Mouse (Mus musculus) pancreas, adult 10 weeks (tissue): ENCODE data around the gene Jag1. TPM values are rescaled to one million over a fixed set of nuclear protein-coding genes. Genes with fewer than 3 reads are reported as not detected.

Experiments used
- polyA plus RNA-seq: library from polyadenylated mRNA; stranded (reverse); fragments of 350-450 nt; fragmentation: Illumina TruSeq; extraction: RNeasy Lipid Tissue Mini Kit (QIAGEN cat#74804); gene quantifications from one replicate; pipeline ENCODE4 v1.2.3, GENCODE M21; 2015; ENCODE audit warnings: low read depth, low replicate concordance; ENCODE audit not compliant: insufficient read depth

The Jag1 gene
- polyA plus RNA-seq, result 5.9 TPM

DNA sequence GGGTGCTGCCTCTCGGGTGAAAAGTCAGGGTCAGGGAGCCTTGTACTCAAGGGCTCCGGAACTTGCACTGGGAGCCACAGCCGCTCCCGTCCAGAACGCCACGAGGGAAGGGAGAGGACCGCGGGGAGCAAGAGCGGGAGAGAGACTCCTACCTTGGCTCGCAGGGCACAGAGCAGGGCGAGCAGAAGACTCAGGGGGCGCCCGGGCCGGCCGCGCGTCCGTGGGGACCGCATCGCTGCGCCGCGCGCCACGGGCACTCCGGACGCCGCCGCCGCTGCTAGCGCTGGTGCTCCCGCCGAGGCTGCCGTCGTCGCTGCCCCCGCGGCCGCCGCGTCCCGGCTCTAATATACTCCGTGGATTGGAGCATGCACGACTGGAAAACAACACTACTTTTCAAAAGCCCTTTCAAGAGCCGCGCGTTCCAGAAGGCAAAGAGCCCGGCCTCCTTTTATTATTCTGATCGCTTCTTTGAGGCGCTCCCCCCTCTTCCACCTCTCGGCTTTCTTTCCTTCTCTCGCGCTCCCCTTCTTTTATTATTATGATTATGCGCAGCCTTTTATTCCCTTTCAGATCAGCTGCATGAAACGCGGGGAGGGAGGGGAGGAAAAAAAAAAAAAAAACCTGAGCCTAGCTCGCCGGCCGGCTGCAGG lies at the start of gene Jag1:
TSS of gene Jag1 (minus strand) at position 620 of the 650 bp plus-strand sequence.

Other genes starting within 250 kb of the Jag1 start
- not detected for gene AL731706.2, start 231.0 kb downstream of the Jag1 start, polyA plus RNA-seq
- 0.85 TPM for gene Slx4ip, start 225.4 kb downstream of the Jag1 start, polyA plus RNA-seq
- gene AL731706.1, start 225.3 kb downstream of the Jag1 start, polyA plus RNA-seq, result 3.8 TPM
- gene Mkks, start 225.3 kb downstream of the Jag1 start, polyA plus RNA-seq, result 2.5 TPM